Mouse (Mus musculus): ENCODE results near the gene Unc13d. TPM values are rescaled to one million over a fixed set of nuclear protein-coding genes. Genes with fewer than 3 reads are reported as not detected.

Gene Unc13d
- total and polyA plus RNA-seq, 3 experiments, result 8.9 to 15.7 (median 14.0) TPM

- peak; percentile 10; the same call in 1 of the 2 replicates for TF ChIP-seq ZNF384 (IDR thresholded peaks at IDR 0.05; ENCODE audit: low read depth, low read length)
- TF ChIP-seq TBP (conservative IDR thresholded peaks at IDR 0.05; ENCODE audit: low read depth, low read length), result peak; percentile 76
- TF ChIP-seq KAT2A (IDR thresholded peaks at IDR 0.05; ENCODE audit: insufficient replicate concordance, low read length), result peak; percentile 99
- TF ChIP-seq SMC3 (IDR thresholded peaks at IDR 0.05; ENCODE audit: low read depth, low read length), result no peak
- no peak; the same call in 1 of the 2 replicates for TF ChIP-seq MEF2A (IDR thresholded peaks at IDR 0.05; ENCODE audit: borderline replicate concordance, low read depth, low read length)
- TF ChIP-seq UBTF (IDR thresholded peaks at IDR 0.05; ENCODE audit: low read depth, low read length), result no peak
- peak; percentile 99 for TF ChIP-seq USF2 (conservative IDR thresholded peaks at IDR 0.05; ENCODE audit: low read depth, low read length)
These were observed 8.8 kb upstream of the Unc13d start, which contains the start of gene Wbp2 (continued) for GRCm38 (mm10) chr11:116086258-116087193.

- Histone ChIP-seq H3K4me2 (ENCODE audit: insufficient read depth, low read depth, poor library complexity, severe bottlenecking) (no peak overlapping the region), H3K27me3 (replicated peaks) (no peaks in the 10 kb centered on the region)
- dilution Hi-C loops (cut with MboI; ENCODE audit: extremely low pct_ligation_motif_present, extremely low pct_unique_long_range_greater_than_20kb, low sequenced_read_pairs), result no loop called here
These were observed 6.4 kb upstream of the Unc13d start for GRCm38 (mm10) chr11:116084166-116084565.

GRCm38 (mm10) chr11:116083096-116083672, 5.4 kb upstream of the Unc13d start:
- H3K9me3 ChIP-seq (replicated peaks; ENCODE audit: low read length), result no peaks in the 10 kb centered on the region
- no peak overlapping the region for H3K4me2 ChIP-seq (ENCODE audit: insufficient read depth, low read depth, poor library complexity, severe bottlenecking)
- peaks cover 49 to 70% of the 10 kb centered on the region in 2 experiments for H3K36me3 ChIP-seq (replicated peaks in 1 of 2; ENCODE audit: control insufficient read depth in 1 of 2, insufficient read depth in 1 of 2, low read length in 1 of 2)
- dilution Hi-C loops (cut with MboI; ENCODE audit: extremely low pct_ligation_motif_present, extremely low pct_unique_long_range_greater_than_20kb, low sequenced_read_pairs), result no loop called here
- H3K4me1 ChIP-seq (ENCODE audit: control insufficient read depth in 1 of 2, insufficient read depth in 2 of 2), result peaks cover 4 to 39% of the 10 kb centered on the region in 2 experiments
- peaks cover 16% of the 10 kb centered on the region for H3K79me2 ChIP-seq (replicated peaks; ENCODE audit: control insufficient read depth, extremely low read depth, insufficient read depth, poor library complexity, severe bottlenecking)
- no peaks in the 10 kb centered on the region for H3K27me3 ChIP-seq (replicated peaks)
- no peak overlapping the region for H3K27ac ChIP-seq (ENCODE audit: insufficient read depth, low read depth)
- in situ Hi-C loops (cut with MboI; ENCODE audit: low pct_ligation_motif_present, low pct_unique_long_range_greater_than_20kb, low sequenced_read_pairs), result no loop called here
- no peak for DNase-seq (ENCODE audit: extremely low read depth)
- TF ChIP-seq ELF1 (IDR thresholded peaks at IDR 0.05; ENCODE audit: low read depth, low read length) (no peak), TCF12 (IDR thresholded peaks at IDR 0.05; ENCODE audit: low read depth, low read length) (no peak), MAFK (IDR thresholded peaks at IDR 0.05; ENCODE audit: insufficient replicate concordance, low read length) (no peak), MXI1 (IDR thresholded peaks at IDR 0.05; ENCODE audit: low read depth, low read length) (no peak), MAZ (IDR thresholded peaks at IDR 0.05; ENCODE audit: low read depth, low read length) (no peak), USF1 (IDR thresholded peaks at IDR 0.05; ENCODE audit: low read depth, low read length) (no peak), ZNF384 (IDR thresholded peaks at IDR 0.05; ENCODE audit: low read depth, low read length) (no peak), MEF2A (IDR thresholded peaks at IDR 0.05; ENCODE audit: borderline replicate concordance, low read depth, low read length) (no peak), BHLHE40 (IDR thresholded peaks at IDR 0.05; ENCODE audit: low read depth, low read length) (0 out of 2 replicates have a peak, but pooled peaks have one; percentile 13)
- no peak overlapping the region for H3K4me3 ChIP-seq (replicated peaks in 1 of 3; ENCODE audit: low read depth in 2 of 3, low read length in 2 of 3, poor library complexity in 1 of 3)
- no peak overlapping the region for H3K9ac ChIP-seq (ENCODE audit: insufficient read depth, low read depth)

More at GRCm38 (mm10) chr11:116084166-116084565, 6.4 kb upstream of the Unc13d start:
- in situ Hi-C loops (cut with MboI; ENCODE audit: low pct_ligation_motif_present, low pct_unique_long_range_greater_than_20kb, low sequenced_read_pairs), result no loop called here
- H3K36me3 ChIP-seq (replicated peaks in 1 of 2; ENCODE audit: control insufficient read depth in 1 of 2, insufficient read depth in 1 of 2, low read length in 1 of 2), result peaks cover 45 to 63% of the 10 kb centered on the region in 2 experiments
- H3K9me3 ChIP-seq (replicated peaks; ENCODE audit: low read length), result no peaks in the 10 kb centered on the region
- TF ChIP-seq RAD21 (IDR thresholded peaks at IDR 0.05; ENCODE audit: low read depth, low read length) (no peak), BHLHE40 (IDR thresholded peaks at IDR 0.05; ENCODE audit: low read depth, low read length) (no peak), MYC (IDR thresholded peaks at IDR 0.05; ENCODE audit: low read depth, low read length) (no peak), JUN (IDR thresholded peaks at IDR 0.05; ENCODE audit: insufficient read depth, low read depth, low read length) (no peak), CTCF (conservative IDR thresholded peaks at IDR 0.05 in 1 of 2, IDR thresholded peaks at IDR 0.05 in 1 of 2; ENCODE audit: low read depth in 2 of 2, low read length in 2 of 2) (no peak), ZC3H11A (IDR thresholded peaks at IDR 0.05; ENCODE audit: low read depth, low read length) (no peak), TCF12 (IDR thresholded peaks at IDR 0.05; ENCODE audit: low read depth, low read length) (no peak), MAFK (IDR thresholded peaks at IDR 0.05; ENCODE audit: insufficient replicate concordance, low read length) (no peak), E2F4 (IDR thresholded peaks at IDR 0.05; ENCODE audit: insufficient replicate concordance, low read depth, low read length) (no peak), SMC3 (IDR thresholded peaks at IDR 0.05; ENCODE audit: low read depth, low read length) (no peak), MEF2A (IDR thresholded peaks at IDR 0.05; ENCODE audit: borderline replicate concordance, low read depth, low read length) (no peak), IRF4 (IDR thresholded peaks at IDR 0.05; ENCODE audit: low read depth, low read length) (no peak), ZKSCAN1 (IDR thresholded peaks at IDR 0.05; ENCODE audit: borderline replicate concordance, low read depth, low read length) (no peak), CHD1 (IDR thresholded peaks at IDR 0.05; ENCODE audit: low read depth, low read length) (no peak), ZNF384 (IDR thresholded peaks at IDR 0.05; ENCODE audit: low read depth, low read length) (no peak), ZMIZ1 (IDR thresholded peaks at IDR 0.05; ENCODE audit: low read depth, low read length) (no peak), NRF1 (IDR thresholded peaks at IDR 0.05; ENCODE audit: low read depth, low read length) (no peak), SIN3A (IDR thresholded peaks at IDR 0.05; ENCODE audit: low read length) (no peak), ETS1 (conservative IDR thresholded peaks at IDR 0.05; ENCODE audit: low read depth, low read length) (no peak)
- no peak for DNase-seq (ENCODE audit: extremely low read depth)
- peaks cover 3 to 36% of the 10 kb centered on the region in 2 experiments for H3K4me1 ChIP-seq (ENCODE audit: control insufficient read depth in 1 of 2, insufficient read depth in 2 of 2)
- H3K27ac ChIP-seq (ENCODE audit: insufficient read depth, low read depth), result no peak overlapping the region
- no peak overlapping the region for H3K9ac ChIP-seq (ENCODE audit: insufficient read depth, low read depth)
- H3K79me2 ChIP-seq (replicated peaks; ENCODE audit: control insufficient read depth, extremely low read depth, insufficient read depth, poor library complexity, severe bottlenecking), result peaks cover 16% of the 10 kb centered on the region
- no peak overlapping the region for H3K4me3 ChIP-seq (replicated peaks in 1 of 3; ENCODE audit: low read depth in 2 of 3, low read length in 2 of 3, poor library complexity in 1 of 3)
